Mouse (Mus musculus) lung, postnatal 0 days (tissue): ENCODE data around the gene Gm11213. TPM values are rescaled to one million over a fixed set of nuclear protein-coding genes. Genes with fewer than 3 reads are reported as not detected.
A peak's percentile ranks its signal among the peaks of the same experiment; 100 is the strongest.

Experiments used
- ATAC-seq: fragments of 200-750 bp; cut with Nextera tagmentation; 2 replicates; pipeline ENCODE4 v1.8.0; 2017; ENCODE audit warnings: moderate library complexity
- DNase-seq: peaks from one replicate; pipeline ENCODE4 v3.0.0-alpha.2; 2016; ENCODE audit warnings: low spot score
- H3K27ac ChIP-seq: fragments of 300-500 bp; sonication (generic); 2 replicates; pipeline ENCODE4 v1.5.1; 2014; ENCODE audit warnings: antibody characterized with exemption, mild to moderate bottlenecking, low read length, mixed read lengths
- H3K27me3 ChIP-seq: fragments of 300-500 bp; sonication (generic); replicated peaks from 2 replicates; pipeline ENCODE4 v1.6.1; 2014; ENCODE audit warnings: low read length, mixed read lengths; ENCODE audit not compliant: insufficient read depth
- H3K36me3 ChIP-seq: fragments of 300-500 bp; sonication (generic); 2 replicates; pipeline ENCODE4 v1.6.1; 2014; ENCODE audit warnings: low read length, mixed read lengths; ENCODE audit not compliant: insufficient read depth
- H3K4me1 ChIP-seq: fragments of 300-500 bp; sonication (generic); 2 replicates; pipeline ENCODE4 v1.6.1; 2014; ENCODE audit warnings: antibody characterized with exemption, low read depth, low read length, mixed read lengths; ENCODE audit not compliant: insufficient read depth
- H3K4me2 ChIP-seq: fragments of 300-500 bp; sonication (generic); replicated peaks from 2 replicates; pipeline ENCODE4 v1.6.1; 2014; ENCODE audit warnings: low read depth, mild to moderate bottlenecking, low read length, moderate library complexity, mixed read lengths
- H3K4me3 ChIP-seq: fragments of 300-500 bp; sonication (generic); 2 replicates; pipeline ENCODE4 v1.5.1; 2014; ENCODE audit warnings: low read depth, low read length
- H3K9ac ChIP-seq: fragments of 300-500 bp; sonication (generic); replicated peaks from 2 replicates; pipeline ENCODE4 v1.6.1; 2014; ENCODE audit warnings: low read depth, mild to moderate bottlenecking
- H3K9me3 ChIP-seq: fragments of 300-500 bp; sonication (generic); 2 replicates; pipeline ENCODE4 v1.6.1; 2016; ENCODE audit warnings: low read length, mixed read lengths
- CTCF ChIP-seq: IDR thresholded peaks from 2 replicates; pipeline ENCODE4 v1.5.1; 2016; ENCODE audit warnings: antibody characterized with exemption, mild to moderate bottlenecking
- EP300 ChIP-seq: IDR thresholded peaks from 2 replicates; pipeline ENCODE4 v1.6.1; 2016; ENCODE audit warnings: antibody characterized with exemption, mild to moderate bottlenecking, control low read depth
- WGBS: fragments of 180-500 bp; shearing (Covaris S2); extraction: QIAGEN DNeasy Blood & Tissue Kit; methylation state at CpG from one replicate; pipeline ENCODE4 v1.1.7; 2014; 5-methylcytosine and 5-hydroxymethylcytosine counted together
- polyA plus RNA-seq: library from polyadenylated mRNA; unstranded; fragments of >200 nt; fragmentation: Nextera tagmentation; extraction: Ambion mirVana; gene quantifications from 2 replicates; pipeline ENCODE4 v1.2.1, GENCODE M21; 2015

Gene Gm11213
- polyA plus RNA-seq, 1 experiment from 2014 or later: not detected

- no peak for ATAC-seq
- Histone ChIP-seq H3K9me3 (no peaks in the 10 kb centered on the region), H3K27me3 (no peaks in the 10 kb centered on the region), H3K4me1 (no peaks in the 10 kb centered on the region; the same call in 1 of the 2 replicates), H3K36me3 (no peaks in the 10 kb centered on the region), H3K4me2 (no peak overlapping the region), H3K4me3 (no peak overlapping the region), H3K9ac (no peak overlapping the region), H3K27ac (no peak overlapping the region)
- WGBS: 78% methylated on average over 10 of the region's 10 CpGs
- no peak for TF ChIP-seq CTCF
- no peak for TF ChIP-seq EP300
- no peak for DNase-seq
Measured at GRCm38 (mm10) chr4:63567712-63568390, 37.2 kb downstream of the Gm11213 start.

DNA sequence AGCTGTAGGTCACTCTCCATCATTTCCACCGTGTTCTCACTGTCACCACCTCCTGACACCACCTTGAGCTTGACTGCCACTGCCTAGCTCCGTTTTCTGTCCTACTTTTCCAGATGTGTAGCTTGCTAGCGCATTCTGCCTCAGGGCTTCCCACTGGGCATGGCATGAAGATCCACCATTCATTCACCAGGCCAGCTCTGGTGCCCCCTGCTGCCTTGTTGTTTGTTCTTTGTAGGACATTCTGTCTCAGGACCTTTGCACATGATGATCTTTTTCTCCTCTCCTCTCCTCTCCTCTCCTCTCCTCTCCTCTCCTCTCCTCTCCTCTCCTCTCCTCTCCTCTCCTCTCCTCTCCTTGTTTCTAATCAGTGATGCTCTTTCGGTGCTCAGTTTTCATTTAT is 42.3 kb downstream of the Gm11213 start:
- ATAC-seq (no peak), DNase-seq (no peak)
- WGBS: 90% methylated on average over 4 of the region's 4 CpGs
- Histone ChIP-seq H3K4me1 (peaks cover 8% of the 10 kb centered on the region; the same call in 1 of the 2 replicates), H3K27me3 (no peaks in the 10 kb centered on the region), H3K4me3 (no peak overlapping the region), H3K36me3 (no peaks in the 10 kb centered on the region), H3K9ac (0 out of 2 replicates have a peak overlapping the region, but pooled peaks have one; percentile 5), H3K4me2 (no peak overlapping the region), H3K9me3 (no peaks in the 10 kb centered on the region), H3K27ac (no peak overlapping the region)
- no peak for TF ChIP-seq EP300
- TF ChIP-seq CTCF: peak; percentile 26

GRCm38 (mm10) chr4:63561861-63562675 is 43.0 kb downstream of the Gm11213 start:
- DNase-seq (peak; percentile 29), ATAC-seq (no peak)
- WGBS: 52% methylated on average over 7 of the region's 7 CpGs
- Histone ChIP-seq H3K27me3 (no peaks in the 10 kb centered on the region), H3K9me3 (no peaks in the 10 kb centered on the region), H3K27ac (no peak overlapping the region), H3K9ac (0 out of 2 replicates have a peak overlapping the region, but pooled peaks have one; percentile 5), H3K36me3 (no peaks in the 10 kb centered on the region), H3K4me1 (peaks cover 9% of the 10 kb centered on the region; the same call in 1 of the 2 replicates), H3K4me3 (no peak overlapping the region), H3K4me2 (peak overlapping the region; percentile 3; the same call in 1 of the 2 replicates)
- TF ChIP-seq CTCF: no peak

GRCm38 (mm10) chr4:63560079-63560478 is 45.0 kb downstream of the Gm11213 start:
- H3K4me1 ChIP-seq: peaks cover 14% of the 10 kb centered on the region; the same call in 1 of the 2 replicates
- DNase-seq: peak; percentile 82
- H3K4me2 ChIP-seq: peak overlapping the region; percentile 73
- WGBS: 42% methylated on average over 8 of the region's 8 CpGs
- TF ChIP-seq EP300: no peak
- TF ChIP-seq CTCF: peak; percentile 58
- H3K27me3 ChIP-seq: no peaks in the 10 kb centered on the region
- no peak overlapping the region for H3K9ac ChIP-seq
- peak; percentile 59 for ATAC-seq
- no peak overlapping the region for H3K4me3 ChIP-seq
- no peaks in the 10 kb centered on the region for H3K9me3 ChIP-seq
- H3K36me3 ChIP-seq: no peaks in the 10 kb centered on the region
- peak overlapping the region; percentile 89 for H3K27ac ChIP-seq

DNA sequence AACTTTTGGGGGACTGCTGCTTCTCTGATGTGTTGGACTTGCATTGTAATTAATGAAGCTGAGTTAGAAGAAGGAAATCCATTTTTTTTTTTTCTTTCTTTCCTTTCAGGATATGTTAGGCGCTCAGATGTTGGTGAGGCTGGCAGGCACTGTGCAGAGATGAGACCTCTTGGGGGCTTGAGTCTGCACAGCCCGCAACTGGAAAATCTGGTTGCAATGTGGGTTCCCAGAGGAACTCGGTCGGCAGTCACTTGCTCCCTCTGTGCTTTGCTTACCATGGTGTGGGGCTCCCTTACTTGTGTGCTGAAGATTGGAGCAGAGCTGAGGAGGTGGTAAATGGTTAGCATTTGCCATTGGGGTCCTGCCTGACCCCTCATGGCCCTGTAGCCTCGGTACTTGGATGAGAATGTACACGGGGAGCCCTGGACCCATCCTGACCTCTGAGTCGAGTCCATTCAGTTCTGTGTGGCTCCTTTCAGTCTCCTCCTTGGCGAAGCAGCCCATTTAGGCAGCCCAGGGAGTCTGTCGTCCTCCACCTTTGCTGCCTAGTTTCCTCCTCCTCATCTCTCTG is 45.8 kb downstream of the Gm11213 start:
- Histone ChIP-seq H3K4me2 (peak overlapping the region; percentile 73), H3K27ac (peak overlapping the region; percentile 89), H3K27me3 (no peaks in the 10 kb centered on the region), H3K4me3 (peak overlapping the region; percentile 63), H3K9ac (peak overlapping the region; percentile 67; the same call in 1 of the 2 replicates), H3K9me3 (no peaks in the 10 kb centered on the region), H3K4me1 (peaks cover 20% of the 10 kb centered on the region), H3K36me3 (no peaks in the 10 kb centered on the region)
- DNase-seq: peak; percentile 26
- ATAC-seq: no peak
- TF ChIP-seq CTCF: no peak
- TF ChIP-seq EP300: no peak
- WGBS: 31% methylated on average over 9 of the region's 9 CpGs
